Mouse (Mus musculus): Measurements from ENCODE around the gene Il18. TPM values are rescaled to one million over a fixed set of nuclear protein-coding genes. Genes with fewer than 3 reads are reported as not detected.

The Il18 gene
- polyA plus RNA-seq, 1 experiment from 2014 or later: 25.7 TPM

GRCm38 (mm10) chr9:50552206-50552605, 2.4 kb upstream of the Il18 start:
- DNase-seq (ENCODE audit: low spot score): no peak

GRCm38 (mm10) chr9:50553547-50553946, 1.1 kb upstream of the Il18 start:
- no peak for DNase-seq (ENCODE audit: low spot score)

GRCm38 (mm10) chr9:50555094-50555446, 443 bp downstream of the Il18 start, which contains the start of gene Bco2:
Gene Bco2 (minus strand): TSS chr9:50555181.
- no peak for DNase-seq (ENCODE audit: low spot score)

GRCm38 (mm10) chr9:50561145-50561917, 6.7 kb downstream of the Il18 start, which contains the start of gene Tex12:
Gene Tex12 (minus strand): TSS chr9:50561325.
- no peak for DNase-seq (ENCODE audit: low spot score)

GRCm38 (mm10) chr9:50561918-50562360, 7.3 kb downstream of the Il18 start:
- DNase-seq (ENCODE audit: low spot score): no peak

GRCm38 (mm10) chr9:50565173-50565572, 10.5 kb downstream of the Il18 start:
- no peak for DNase-seq (ENCODE audit: low spot score)

GRCm38 (mm10) chr9:50565940-50566339, 11.3 kb downstream of the Il18 start:
- no peak for DNase-seq (ENCODE audit: low spot score)

- DNase-seq (ENCODE audit: low spot score): no peak
These were observed 12.7 kb downstream of the Il18 start for GRCm38 (mm10) chr9:50567372-50567771.

GRCm38 (mm10) chr9:50567881-50568280, 13.3 kb downstream of the Il18 start:
- no peak for DNase-seq (ENCODE audit: low spot score)

- DNase-seq (ENCODE audit: low spot score): no peak
These were observed 15.2 kb downstream of the Il18 start for GRCm38 (mm10) chr9:50569599-50570525.

GRCm38 (mm10) chr9:50580370-50580769, 25.7 kb downstream of the Il18 start:
- DNase-seq (ENCODE audit: low spot score): no peak

GRCm38 (mm10) chr9:50585145-50585818, 30.7 kb downstream of the Il18 start:
- DNase-seq (ENCODE audit: low spot score): no peak

GRCm38 (mm10) chr9:50586955-50587354, 32.3 kb downstream of the Il18 start:
- no peak for DNase-seq (ENCODE audit: low spot score)

- DNase-seq (ENCODE audit: low spot score): peak; percentile 20
These were observed 36.4 kb downstream of the Il18 start for GRCm38 (mm10) chr9:50590856-50591518.

- no peak for DNase-seq (ENCODE audit: low spot score)
These were observed 38.3 kb downstream of the Il18 start for GRCm38 (mm10) chr9:50592955-50593354.

GRCm38 (mm10) chr9:50593544-50593943, 38.9 kb downstream of the Il18 start:
- DNase-seq (ENCODE audit: low spot score): peak; percentile 62

GRCm38 (mm10) chr9:50594794-50595417, 40.3 kb downstream of the Il18 start:
- no peak for DNase-seq (ENCODE audit: low spot score)

- no peak for DNase-seq (ENCODE audit: low spot score)
These were observed 42.3 kb downstream of the Il18 start for GRCm38 (mm10) chr9:50596973-50597372.

GRCm38 (mm10) chr9:50601536-50601935, 46.9 kb downstream of the Il18 start:
- DNase-seq (ENCODE audit: low spot score): no peak

- DNase-seq (ENCODE audit: low spot score): no peak
These were observed 47.6 kb downstream of the Il18 start for GRCm38 (mm10) chr9:50602055-50602845.
